Mouse (Mus musculus): ENCODE results near the gene Olfr551.
"Not testable (repeated sequence)": the region's sequence is repeated elsewhere in the genome, so short reads cannot be mapped to it uniquely, and the experiment has no call there.

Olfr551 gene

GRCm38 (mm10) chr7:102591786-102592185, at the start of gene Olfr551:
Gene Olfr551, minus strand, starts transcription at chr7:102591886.
- no peak for DNase-seq (ENCODE audit: low spot score in 2 of 2)

GRCm38 (mm10) chr7:102638132-102638531, 46.4 kb upstream of the Olfr551 start, which contains the start of gene Olfr554:
Gene Olfr554, plus strand, starts transcription at chr7:102638432.
- no peak for DNase-seq (ENCODE audit: low spot score in 2 of 2)

DNA sequence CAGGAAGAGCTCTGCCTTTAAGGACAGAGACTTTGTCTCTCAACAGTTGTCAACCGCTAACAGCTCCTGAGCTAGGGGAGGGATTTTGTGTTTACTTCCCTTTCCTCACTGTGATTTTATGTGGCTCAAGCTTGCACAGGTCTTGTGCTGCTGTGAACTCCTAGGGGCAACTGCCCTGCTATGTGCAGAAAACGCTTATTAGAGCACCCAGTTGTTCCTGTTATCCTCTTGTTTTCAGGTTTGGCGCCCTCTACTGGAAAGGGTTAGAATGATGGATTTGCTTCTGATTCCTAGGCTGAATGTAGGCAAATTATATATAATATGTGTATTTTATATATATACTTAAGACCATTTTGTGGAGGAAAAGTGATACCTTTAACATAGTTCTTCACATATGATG, 45.0 kb upstream of the Olfr551 start:
- peak; percentile 4 to 28 for DNase-seq (ENCODE audit: low spot score in 2 of 2)

DNA sequence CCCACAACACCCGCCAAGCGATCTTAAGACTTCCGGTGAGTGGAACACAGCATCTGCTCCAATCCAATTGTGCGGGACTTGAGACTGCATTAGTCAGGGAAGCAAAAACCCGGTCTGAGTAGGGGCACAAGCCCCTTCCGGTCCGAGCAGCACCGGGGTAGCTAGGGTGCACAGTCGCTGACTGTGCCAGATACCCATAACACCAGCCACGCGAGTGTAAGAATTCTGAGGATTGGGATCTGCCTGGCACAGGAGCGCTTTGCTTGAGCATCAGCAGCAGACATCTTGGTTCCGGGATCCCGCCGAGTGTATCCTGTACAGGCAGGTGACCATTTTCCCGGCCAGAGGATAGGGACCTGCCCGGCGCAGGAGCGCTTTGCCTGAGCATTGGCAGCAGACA, 28.7 kb upstream of the Olfr551 start:
- not testable (repeated sequence) for DNase-seq (ENCODE audit: low spot score in 2 of 2)

GRCm38 (mm10) chr7:102619608-102620007, 27.9 kb upstream of the Olfr551 start:
- no peak for DNase-seq (ENCODE audit: low spot score in 2 of 2)

DNA sequence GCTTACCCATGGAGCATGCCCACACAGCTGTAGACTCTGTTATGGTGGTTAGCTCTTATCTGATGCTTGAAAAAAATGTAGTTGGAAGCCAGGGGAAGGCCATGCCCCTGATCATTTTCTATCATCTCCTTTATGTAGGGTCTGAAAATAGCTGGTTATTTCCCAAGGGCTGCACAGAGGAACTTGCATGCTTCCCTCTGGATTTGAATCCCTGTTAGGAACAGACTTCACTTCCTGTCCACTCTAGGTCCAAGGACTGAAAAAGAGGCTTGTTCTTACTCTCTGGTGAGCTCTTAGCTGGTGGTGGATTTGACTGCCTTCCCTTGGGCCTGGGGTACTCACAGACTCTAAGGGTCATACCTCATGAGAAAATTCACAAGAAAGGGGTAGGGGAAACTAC, 26.4 kb upstream of the Olfr551 start, which contains the start of gene Olfr553:
TSS of gene Olfr553 (minus strand) at position 101 of the 400 bp plus-strand sequence.
- DNase-seq (ENCODE audit: low spot score in 2 of 2) = no peak

GRCm38 (mm10) chr7:102597378-102598031, 5.8 kb upstream of the Olfr551 start, which contains the start of gene Olfr552:
Gene Olfr552, plus strand, starts transcription at chr7:102597770.
- no peak for DNase-seq (ENCODE audit: low spot score in 2 of 2)

- no peak for DNase-seq (ENCODE audit: low spot score in 2 of 2)
These were observed 15.7 kb downstream of the Olfr551 start for GRCm38 (mm10) chr7:102575998-102576397.

GRCm38 (mm10) chr7:102573174-102573830, 18.4 kb downstream of the Olfr551 start:
- DNase-seq (ENCODE audit: low spot score in 2 of 2) = no peak

GRCm38 (mm10) chr7:102571142-102571541, 20.5 kb downstream of the Olfr551 start, which contains the start of gene Olfr550:
Gene Olfr550, plus strand, starts transcription at chr7:102571442.
- no peak for DNase-seq (ENCODE audit: low spot score in 2 of 2)

DNA sequence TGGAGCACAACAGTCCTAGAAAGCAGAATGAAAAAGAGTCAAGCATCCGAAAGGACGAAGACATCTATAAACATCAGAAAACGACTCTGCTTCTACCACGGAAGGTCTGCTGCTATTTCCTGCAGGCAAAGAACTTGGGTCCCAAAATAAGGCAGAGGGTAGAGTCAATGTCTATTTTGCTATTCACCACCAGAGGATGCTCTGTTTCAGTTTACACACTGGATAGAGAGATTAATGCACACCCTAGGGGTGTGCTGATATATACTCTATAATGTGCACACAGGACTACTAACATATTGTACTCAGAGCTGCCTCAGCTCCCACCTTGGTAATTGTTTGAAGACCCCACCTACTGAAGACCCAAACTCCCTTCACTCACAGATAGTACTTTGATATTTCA, 25.5 kb downstream of the Olfr551 start:
- no peak for DNase-seq (ENCODE audit: low spot score in 2 of 2)

DNA sequence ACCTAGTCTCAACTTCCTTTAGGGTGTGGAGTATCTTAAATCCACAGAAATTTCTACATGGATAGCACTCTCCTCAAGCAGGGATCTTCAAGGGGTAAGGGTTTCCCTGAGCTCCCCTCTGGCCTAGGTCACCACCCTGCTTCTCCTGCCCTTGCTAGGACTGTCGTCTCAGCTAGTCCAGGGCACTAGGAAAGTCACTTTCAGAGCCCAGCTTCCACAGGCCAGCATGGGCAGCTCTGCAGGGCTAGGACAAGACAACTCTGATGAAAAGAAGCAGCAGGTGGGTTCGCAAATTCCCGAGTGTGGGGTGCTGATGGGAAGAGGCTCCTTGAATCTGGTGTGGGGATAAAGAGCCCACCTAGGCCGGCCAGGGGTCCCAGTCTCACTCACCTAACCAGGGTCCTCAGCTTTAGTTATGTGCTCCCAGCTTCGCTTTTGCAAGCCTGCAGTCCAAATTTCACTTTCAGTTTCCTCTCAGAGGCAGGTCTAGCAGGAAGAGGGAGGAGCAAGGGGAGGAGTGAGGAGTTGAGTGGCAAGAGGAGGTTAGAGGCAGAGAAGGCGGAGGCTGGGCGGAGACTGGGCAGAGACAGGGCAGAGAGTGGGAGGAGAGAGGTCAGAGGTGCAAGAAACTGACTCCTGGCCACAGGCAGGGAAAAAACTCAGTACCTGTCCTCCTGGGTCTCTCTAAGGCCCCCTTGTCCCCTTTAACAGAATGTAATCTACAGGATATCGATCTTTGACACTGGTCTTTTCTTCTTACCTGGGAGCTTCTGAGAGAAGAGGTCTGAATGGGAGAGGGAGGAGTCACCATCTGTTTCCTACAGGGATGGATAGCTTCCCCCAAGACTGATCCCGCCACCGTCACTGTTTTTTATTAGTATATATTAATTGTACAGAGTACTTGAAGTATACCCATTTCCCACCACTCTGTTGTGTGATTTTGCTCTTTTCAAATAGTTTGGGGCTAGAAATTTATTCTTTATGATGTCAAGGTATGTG, 26.4 kb downstream of the Olfr551 start, which contains the start of gene Trim21:
TSS of gene Trim21 (minus strand) at position 488 of the 999 bp plus-strand sequence.
- peak; percentile 80 to 88 for DNase-seq (ENCODE audit: low spot score in 2 of 2)

DNA sequence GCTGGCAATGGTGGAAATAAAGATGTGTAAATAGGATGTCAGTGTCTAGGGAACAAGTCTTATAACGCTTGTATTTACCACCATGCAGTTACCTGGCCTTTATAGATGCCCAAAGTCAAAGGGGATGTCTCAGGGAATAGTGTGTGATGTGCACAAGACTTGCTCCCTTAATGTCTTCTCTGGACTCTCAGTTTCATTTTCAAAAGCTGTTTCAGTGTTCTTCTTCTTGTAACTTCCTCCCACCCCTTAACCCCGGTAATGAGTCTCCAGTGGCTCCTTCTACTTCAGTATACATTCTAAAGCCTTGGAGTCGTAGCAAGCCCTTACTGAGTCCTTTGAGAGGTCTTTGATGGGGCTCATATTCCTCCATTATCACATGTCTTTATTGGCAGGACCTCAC, 38.4 kb downstream of the Olfr551 start:
- DNase-seq (ENCODE audit: low spot score in 2 of 2) = no peak

DNA sequence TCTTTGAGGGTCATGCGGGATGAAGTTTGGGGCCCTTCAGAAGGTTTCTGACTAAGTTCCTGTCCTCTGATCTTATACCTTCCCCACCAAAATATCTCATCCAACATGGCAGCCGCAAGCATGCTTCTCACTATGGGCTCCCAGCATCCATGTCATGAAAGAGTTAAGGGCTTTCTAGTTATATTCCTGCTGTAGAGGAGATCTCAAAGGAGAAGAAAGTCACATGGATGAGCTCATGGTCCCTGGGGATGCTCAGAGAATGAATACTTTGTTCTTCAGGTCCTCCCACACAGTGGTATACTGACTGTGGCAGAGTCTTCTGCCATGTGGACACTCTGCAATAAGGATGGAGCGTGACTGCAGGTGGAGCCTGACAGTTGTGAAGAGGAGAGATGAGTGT, 42.1 kb downstream of the Olfr551 start, which contains the start of gene Olfr549:
TSS of gene Olfr549 (plus strand) at position 301 of the 400 bp plus-strand sequence.
- DNase-seq (ENCODE audit: low spot score in 2 of 2) = no peak

DNA sequence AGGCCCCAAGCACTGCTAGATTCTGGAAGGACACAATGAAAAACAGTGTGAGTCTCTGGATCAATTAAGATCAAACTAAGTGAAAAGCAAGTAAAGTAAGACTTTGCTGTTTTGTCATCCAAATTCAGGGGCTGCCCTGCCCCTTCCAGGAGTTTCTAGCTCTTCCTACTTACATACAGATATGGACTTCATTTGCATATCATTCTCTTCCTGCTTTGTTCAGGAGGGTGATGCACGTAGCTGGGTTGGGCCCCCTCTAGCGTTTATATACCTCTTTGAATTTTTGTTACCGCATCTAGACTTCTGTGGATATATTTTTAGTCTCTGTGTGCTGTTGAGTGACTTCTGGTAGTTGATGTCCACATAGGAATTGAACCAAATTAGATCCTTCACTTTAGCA, 50.4 kb downstream of the Olfr551 start:
- DNase-seq (ENCODE audit: low spot score in 2 of 2) = no peak

- DNase-seq (ENCODE audit: low spot score in 2 of 2) = no peak
These were observed 51.1 kb downstream of the Olfr551 start, which contains the start of gene Olfr548-ps1 for GRCm38 (mm10) chr7:102540596-102540995. Gene Olfr548-ps1, plus strand, starts transcription at chr7:102540896.

GRCm38 (mm10) chr7:102534449-102534848, 57.2 kb downstream of the Olfr551 start, which contains the start of gene Olfr547:
Gene Olfr547, plus strand, starts transcription at chr7:102534749.
- no peak for DNase-seq (ENCODE audit: low spot score in 2 of 2)

Data from urinary bladder, adult 18-20 months (tissue).